Mouse (Mus musculus) thymus, adult 18-20 months (tissue): ENCODE measurements around the gene Calml3.
"Not testable (repeated sequence)": the region's sequence is repeated elsewhere in the genome, so short reads cannot be mapped to it uniquely, and the experiment has no call there.

Source experiments
- DNase-seq, 2 experiments: peaks; one replicate each; pipeline ENCODE4 v3.0.0; 2022; ENCODE audit warnings: mixed read lengths in 2 of 2

The Calml3 gene

GRCm38 (mm10) chr13:3804186-3804585, at the start of gene Calml3:
Gene Calml3 (minus strand): TSS chr13:3804316.
- DNase-seq = no peak

GRCm38 (mm10) chr13:3850330-3850729, 46.2 kb upstream of the Calml3 start:
- no peak for DNase-seq

- not testable (repeated sequence) for DNase-seq
Observed at GRCm38 (mm10) chr13:3840662-3841061, 36.5 kb upstream of the Calml3 start.

- not testable (repeated sequence) for DNase-seq
Observed at GRCm38 (mm10) chr13:3837312-3837807, 33.2 kb upstream of the Calml3 start, which contains the start of gene Calm4. Gene Calm4 (plus strand): TSS chr13:3837757.

- DNase-seq = not testable (repeated sequence)
Observed at GRCm38 (mm10) chr13:3833644-3834043, 29.5 kb upstream of the Calml3 start.

GRCm38 (mm10) chr13:3832450-3832849, 28.3 kb upstream of the Calml3 start:
- DNase-seq = no peak

GRCm38 (mm10) chr13:3831994-3832393, 27.9 kb upstream of the Calml3 start:
- no peak for DNase-seq

- DNase-seq = no peak
Observed at GRCm38 (mm10) chr13:3831546-3831945, 27.4 kb upstream of the Calml3 start.

- DNase-seq = no peak
Observed at GRCm38 (mm10) chr13:3825726-3826125, 21.6 kb upstream of the Calml3 start.

GRCm38 (mm10) chr13:3822105-3822504, 18.0 kb upstream of the Calml3 start:
- no peak for DNase-seq

GRCm38 (mm10) chr13:3818740-3819076, 14.6 kb upstream of the Calml3 start:
- DNase-seq = no peak

- DNase-seq = no peak
Observed at GRCm38 (mm10) chr13:3818012-3818739, 14.1 kb upstream of the Calml3 start.

GRCm38 (mm10) chr13:3807131-3807827, 3.2 kb upstream of the Calml3 start:
- DNase-seq = no peak

- no peak for DNase-seq
Observed at GRCm38 (mm10) chr13:3805638-3806037, 1.5 kb upstream of the Calml3 start.

GRCm38 (mm10) chr13:3805132-3805531, 1.0 kb upstream of the Calml3 start:
- no peak for DNase-seq

- DNase-seq = no peak
Observed at GRCm38 (mm10) chr13:3799386-3799785, 4.7 kb downstream of the Calml3 start.

GRCm38 (mm10) chr13:3798751-3799150, 5.4 kb downstream of the Calml3 start:
- DNase-seq = no peak

GRCm38 (mm10) chr13:3796649-3797048, 7.5 kb downstream of the Calml3 start:
- DNase-seq = no peak

- DNase-seq = no peak
Observed at GRCm38 (mm10) chr13:3789531-3789930, 14.6 kb downstream of the Calml3 start.

- DNase-seq = no peak
Observed at GRCm38 (mm10) chr13:3788588-3788987, 15.5 kb downstream of the Calml3 start.

GRCm38 (mm10) chr13:3787644-3788043, 16.5 kb downstream of the Calml3 start:
- no peak for DNase-seq

- no peak for DNase-seq
Observed at GRCm38 (mm10) chr13:3787102-3787501, 17.0 kb downstream of the Calml3 start.

GRCm38 (mm10) chr13:3783621-3784020, 20.5 kb downstream of the Calml3 start:
- no peak for DNase-seq

GRCm38 (mm10) chr13:3782499-3782898, 21.6 kb downstream of the Calml3 start:
- no peak for DNase-seq
